Mouse (Mus musculus) B cell, adult 2 months (primary cell): ENCODE measurements at regions not wholly inside any gene's neighbourhood (a gene's known extent, or its start where the extent isn't known, plus 50 kb on each side); places are given as distances from the start of the nearest gene placed in this dataset.
"Not testable (repeated sequence)": the region's sequence is repeated elsewhere in the genome, so short reads cannot be mapped to it uniquely, and the experiment has no call there.

Experiments used
- DNase-seq, 2 experiments: peaks; one replicate each; pipeline ENCODE4 v3.0.0; 2022

DNA sequence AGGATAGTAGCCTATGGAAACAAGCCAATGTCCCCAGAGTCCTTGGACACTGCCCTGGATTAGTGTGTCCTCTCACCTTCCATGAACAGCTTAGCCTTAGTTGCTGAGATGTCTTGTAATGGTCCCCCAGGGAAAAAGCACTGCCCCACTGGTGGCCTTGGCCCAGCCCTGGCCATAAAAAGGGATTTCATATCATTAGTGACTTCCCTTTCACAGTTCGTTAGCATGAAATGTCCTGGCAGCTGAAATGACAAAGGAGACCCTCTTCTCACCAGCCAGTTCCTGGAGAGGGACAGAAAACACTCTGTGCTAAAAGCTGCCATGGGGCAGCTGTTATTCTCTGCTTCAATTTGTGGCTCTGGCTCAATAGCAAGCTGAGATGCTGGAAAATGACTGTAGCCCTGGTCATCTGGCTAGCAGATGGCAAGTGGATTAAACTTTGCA lies 110.6 kb upstream of the Rmdn2 start:
- DNase-seq, result no peak

DNA sequence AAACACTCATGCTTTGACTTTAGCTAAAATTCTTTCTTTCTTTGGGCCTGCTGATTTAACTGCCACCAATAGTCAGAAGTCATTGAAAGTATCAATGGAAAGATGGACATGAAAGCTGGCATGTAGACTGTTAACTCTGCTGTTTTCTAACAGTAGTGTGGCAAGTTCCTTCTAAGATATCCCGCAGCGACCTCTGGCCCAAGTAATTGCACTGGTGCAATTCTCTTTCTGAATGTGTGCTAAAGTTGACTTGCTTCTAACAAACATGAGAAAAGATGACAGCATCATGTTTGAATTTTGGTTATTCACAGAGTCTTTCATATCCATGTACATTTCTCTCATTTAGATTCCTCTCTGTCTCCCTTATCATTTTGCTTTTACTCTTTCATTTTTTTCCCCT lies 109.7 kb upstream of the Rmdn2 start:
- DNase-seq, result no peak

DNA sequence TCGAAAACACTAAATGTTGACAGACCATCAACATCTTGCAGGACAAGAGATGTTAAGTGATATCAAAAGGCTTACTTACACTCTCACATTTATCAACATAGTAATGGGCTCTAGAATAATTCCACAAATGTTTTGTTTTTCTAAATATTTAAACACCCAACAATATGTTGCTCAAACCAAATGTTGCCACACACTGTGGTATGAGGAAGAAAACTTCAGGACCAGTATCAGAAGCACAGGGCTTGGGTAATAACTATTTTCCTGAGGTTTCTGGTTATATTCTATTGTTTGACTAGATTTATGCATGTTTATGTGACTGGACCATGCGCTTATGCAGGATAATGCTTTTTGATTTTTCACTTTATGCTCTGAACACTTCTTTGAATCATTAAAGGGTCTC lies 108.6 kb upstream of the Rmdn2 start:
- DNase-seq, result no peak

DNA sequence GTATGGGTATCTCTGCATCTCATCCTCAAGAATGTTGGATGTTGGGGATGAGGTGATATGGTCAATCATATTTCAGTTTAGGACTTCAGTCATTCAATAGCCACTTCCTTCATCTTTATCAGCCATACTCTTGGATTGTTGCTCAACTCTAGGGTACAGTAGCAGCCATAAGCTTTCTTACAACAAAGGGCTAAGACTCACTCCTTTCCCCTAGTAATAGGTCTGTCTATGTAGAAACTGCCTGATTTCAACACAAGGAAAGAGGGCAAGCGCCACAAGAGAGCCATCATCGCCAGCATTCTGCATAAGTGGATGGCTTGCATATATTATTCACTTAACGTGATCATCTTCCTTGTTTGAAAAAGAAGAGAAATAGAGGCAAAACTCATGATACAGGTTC lies 107.5 kb upstream of the Rmdn2 start:
- no peak for DNase-seq

DNA sequence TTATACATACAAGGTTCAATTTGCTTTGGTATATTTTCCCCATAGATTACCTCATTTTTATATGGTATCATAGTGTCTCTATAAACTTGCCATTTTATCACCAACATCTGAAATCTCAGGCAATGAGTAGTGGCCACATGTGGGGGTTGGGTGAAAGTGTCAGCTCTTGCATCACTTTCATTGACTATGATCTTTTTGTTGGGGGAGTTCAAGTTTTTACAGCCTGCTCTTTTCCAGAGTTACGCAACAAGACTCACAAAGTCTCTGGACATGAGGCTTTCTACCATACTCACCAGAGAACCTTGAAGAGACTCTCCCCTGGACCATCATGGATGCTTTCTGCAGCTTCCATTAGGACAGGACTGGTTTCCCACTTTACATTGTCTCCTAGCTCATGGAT lies 106.1 kb upstream of the Rmdn2 start:
- no peak for DNase-seq

DNA sequence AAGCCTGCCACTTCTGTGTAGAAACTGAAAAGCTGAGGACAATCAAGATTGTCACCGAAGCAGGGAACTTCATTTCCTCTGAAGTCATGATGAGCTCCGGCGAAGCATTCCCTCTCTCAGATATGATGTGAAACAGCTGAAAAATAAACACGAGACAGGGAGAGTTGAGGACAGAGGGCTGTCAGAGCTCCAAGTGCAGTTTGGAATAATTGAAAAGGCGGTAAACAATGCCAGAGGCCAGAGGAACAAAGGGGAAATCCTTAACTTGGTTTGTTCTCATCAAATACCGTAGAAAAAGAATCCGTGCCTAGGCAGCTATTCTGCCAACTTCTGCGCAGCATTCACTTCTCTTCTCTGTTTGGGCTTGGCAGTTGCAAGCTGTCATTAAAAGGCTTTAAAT lies 102.4 kb upstream of the Rmdn2 start:
- DNase-seq, result no peak

DNA sequence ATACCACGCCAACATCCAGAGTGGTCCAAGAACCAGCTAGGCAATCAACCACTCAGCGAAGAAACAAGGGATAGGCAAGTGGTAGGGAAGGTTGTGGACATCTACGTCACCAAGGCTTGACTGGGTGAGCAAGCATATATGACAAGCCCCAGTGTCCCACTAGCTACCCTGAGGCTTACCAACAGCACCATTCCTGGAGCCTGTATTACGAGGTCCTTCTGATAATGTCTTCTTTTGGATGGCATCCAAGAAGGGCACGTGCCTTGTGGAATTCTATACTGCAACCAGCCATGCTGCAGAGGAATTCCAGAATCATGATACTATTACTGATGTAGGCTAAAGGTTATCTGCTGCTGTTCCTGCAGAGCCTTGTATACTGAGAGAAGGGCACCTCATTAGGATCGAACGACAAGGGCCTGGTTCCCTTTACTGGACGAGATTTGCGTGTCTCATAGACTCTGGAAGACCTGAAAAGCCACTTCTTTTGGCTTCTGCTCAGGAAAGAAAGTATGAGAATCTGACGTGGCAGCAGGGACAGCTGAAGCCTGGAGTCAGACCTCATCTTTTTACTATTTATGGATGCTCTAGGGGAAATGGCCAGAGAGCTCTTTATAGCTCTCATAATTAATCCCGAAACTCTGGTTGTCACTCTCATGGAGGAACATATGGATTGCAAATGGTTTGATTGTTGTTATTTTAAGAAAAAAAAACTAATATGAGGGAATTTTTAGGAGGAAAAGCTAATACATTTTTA lies 101.5 kb upstream of the Rmdn2 start:
- no peak for DNase-seq

DNA sequence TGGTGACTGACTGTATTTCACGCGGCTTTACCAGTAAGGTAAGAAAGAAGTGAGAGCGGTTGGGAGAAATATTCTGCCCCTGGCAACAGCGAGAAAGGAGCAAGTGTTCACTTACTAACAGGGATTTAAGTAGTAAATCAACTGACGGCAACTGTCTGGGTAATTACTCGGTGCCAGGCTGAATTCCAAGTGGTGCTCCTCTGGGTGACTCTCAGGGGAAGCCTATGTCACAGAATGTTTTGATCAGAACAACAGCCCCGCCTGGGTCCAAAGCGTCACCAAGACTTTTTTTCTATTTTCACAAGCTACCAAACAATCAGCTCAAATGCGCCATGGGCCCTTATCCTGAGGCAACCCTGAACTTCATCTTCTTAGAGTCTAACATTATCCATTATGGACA lies 100.4 kb upstream of the Rmdn2 start:
- DNase-seq, result no peak

DNA sequence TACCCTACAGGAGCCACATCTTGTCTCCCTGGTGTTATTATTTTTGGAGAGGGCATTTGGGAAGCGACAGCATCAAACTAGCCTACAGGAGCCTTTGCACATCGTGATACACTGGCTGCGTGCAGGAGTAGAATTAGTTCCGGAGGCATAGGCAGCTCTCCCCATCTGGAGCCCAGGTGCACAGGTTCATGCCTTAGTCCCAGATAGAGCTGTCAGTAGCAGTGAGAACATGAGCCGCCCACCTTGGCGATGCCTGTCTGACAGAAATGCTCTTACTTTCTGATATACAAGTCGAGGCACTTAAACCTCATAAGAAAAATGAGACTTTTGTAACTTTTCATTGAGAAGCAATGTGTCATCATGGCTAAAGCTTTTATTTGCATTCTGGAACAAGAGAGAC lies 97.6 kb upstream of the Rmdn2 start:
- no peak for DNase-seq

DNA sequence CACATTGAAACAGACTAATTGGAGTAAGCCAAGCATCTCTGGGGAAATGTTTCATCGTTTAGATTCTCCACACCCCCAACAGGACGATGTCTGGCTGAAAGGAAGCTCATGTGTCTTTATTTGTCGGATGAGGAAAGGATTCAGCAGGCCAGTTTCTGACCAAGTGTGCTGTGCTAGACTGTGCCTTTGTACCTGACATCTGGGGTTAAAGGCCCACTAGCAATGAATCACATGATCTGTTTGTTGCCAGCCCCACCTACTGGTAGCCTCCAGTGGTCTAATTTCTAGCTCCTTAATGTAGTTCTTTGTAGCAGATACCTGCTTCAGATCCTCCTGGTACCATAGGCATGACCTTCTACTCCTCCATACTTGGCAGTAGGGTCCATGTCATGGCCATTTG lies 93.5 kb upstream of the Rmdn2 start:
- DNase-seq, result peak; percentile 19 to 42

DNA sequence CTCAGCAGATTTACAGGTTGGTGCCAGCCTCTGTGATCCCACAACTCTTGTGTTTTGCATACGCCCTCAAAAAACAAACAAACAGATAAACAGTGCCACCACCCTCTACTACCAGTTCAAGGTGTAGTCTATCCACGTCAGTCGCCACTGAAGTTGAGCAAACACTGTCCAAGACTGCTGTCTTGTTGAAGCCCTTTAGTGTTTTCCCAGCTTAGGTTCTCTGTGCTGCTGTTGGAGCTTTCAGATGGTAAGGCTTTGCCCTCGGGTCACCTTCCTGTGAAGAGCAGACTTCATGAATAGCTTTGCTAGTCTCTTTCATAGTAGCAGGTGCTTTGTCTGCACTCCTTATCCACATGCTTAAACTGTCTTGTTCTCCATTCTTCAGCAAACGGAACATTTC lies 93.0 kb upstream of the Rmdn2 start:
- no peak for DNase-seq

DNA sequence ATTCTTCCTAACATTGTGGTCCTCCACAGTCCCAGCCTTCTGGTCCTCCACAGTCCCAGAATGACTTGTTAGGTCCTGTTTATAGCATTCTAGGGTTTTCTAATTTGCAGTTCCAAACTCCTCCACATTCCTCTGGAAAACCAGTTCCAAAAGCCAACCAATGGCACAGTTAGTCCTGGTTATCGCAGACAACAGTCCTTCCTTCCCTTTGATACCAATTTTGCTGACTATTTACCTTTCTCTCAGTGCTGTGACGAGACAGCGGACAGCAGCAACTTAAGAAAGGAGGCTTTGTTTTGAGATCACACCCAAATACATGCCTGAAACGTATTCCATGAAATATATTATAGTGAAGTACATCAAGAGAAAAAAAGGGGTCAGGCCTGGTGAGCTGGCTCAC lies 92.3 kb upstream of the Rmdn2 start:
- DNase-seq, result no peak

DNA sequence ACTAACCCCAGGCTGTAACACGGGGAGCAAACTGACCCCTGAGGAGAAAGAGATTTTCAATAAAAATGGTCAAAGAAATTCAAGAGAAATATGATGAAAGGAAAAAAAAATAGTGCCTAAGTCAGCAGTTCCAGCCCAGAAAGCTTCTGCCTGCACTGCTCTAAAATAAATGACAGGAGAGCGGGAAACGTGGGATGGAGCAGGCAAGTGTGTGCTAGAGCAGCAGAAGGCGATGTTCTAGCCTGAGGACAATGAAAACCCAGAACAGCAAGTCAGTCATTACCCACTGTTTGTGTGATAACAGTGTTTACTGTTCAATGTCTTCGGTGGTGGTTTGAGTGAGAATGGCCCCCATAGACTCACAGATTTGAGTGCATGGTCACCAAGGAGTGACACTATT lies 91.4 kb upstream of the Rmdn2 start:
- DNase-seq, result no peak

DNA sequence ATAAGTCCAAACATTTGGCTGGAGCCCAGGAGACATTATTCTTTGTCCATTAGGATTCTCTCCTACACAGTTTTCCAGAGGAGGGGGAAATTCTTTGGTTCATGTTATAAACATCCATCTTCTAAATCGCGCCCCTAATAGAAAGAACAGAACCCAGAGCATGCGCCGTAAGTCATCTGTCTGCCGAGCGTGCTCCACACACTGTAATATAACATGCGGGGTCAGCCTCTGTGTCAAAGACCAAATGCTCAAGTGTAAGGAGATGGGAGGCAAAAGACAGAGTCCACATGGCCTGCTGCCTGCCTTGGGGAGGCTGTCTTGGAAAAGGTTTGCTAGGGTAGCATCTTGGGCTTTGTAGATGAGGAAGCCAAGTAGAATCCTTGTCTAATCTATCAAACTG lies 90.0 kb upstream of the Rmdn2 start:
- DNase-seq, result no peak

DNA sequence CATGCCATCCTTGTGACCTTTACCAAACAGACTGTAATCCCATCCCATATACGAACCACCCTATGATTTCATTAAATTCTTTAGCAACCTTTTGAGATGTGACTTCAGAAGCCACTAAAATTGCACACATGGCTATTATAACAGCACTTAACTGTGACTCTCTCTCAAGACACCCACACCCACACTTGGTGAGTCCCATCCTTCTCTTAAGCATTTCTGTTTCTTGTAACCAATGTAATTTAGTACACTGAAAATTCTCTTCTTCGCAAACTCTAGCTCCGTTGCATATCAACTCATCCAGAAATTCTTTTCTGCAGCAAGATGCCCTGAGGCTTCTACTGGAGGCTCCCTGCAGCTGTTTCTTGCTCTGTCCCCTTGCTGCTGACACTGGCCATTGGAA lies 88.4 kb upstream of the Rmdn2 start:
- no peak for DNase-seq

DNA sequence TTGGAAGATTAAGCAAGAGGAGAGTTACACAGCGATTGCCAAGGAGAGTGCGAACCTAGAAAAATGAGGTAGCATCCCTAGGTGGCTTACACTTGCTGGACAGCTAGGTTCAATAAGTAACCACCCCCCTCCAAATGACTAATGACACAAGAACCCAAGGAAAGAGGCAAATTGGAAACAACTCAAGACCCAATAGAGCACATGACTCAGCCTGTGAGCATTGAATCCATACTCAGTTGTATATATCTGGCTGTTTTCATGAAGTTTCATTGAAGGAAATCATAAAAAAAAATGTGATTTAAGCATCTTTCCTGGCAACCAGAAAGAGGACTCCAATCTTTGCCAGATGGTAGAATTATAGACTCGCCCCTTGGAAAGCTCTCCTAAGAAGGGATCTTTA lies 84.3 kb upstream of the Rmdn2 start:
- DNase-seq, result no peak

DNA sequence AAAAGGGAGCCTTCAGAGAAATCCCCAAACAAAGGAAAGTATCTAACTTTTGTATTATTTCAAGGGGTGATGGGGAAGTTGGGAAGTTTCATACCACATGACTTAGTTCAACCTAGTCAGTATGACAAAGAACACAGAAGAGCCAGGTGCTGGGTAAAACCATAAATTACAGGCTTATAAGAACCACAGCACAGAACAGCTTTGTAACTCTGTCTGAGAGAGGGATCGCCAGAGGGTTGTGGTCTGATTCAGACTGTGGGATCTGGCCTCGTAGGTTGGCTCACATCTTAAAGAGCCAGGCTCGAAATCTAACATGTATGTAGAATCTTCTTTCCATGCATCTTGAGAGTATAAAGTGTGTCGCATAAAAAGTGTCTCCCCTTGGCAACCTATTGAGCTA lies 75.1 kb upstream of the Rmdn2 start:
- DNase-seq, result no peak

DNA sequence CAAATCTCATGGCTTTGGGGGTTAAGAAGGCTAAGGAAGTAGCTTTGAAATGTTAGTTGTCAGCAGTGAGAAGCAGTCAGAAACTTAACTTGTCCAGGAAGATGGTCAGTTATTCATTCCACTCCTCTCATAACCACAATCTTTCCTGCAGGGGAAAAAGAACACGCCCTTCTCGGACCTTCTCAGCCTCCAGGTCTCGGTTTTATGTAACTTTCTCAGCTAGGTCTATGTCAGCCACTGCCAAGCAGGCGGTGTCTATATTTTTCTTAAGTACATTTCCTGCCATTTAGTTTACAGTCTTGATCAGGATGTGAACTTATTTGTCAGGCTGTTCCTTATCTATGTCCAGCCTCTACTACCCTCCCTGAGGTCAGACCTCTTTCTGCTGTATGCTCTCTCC lies 72.9 kb upstream of the Rmdn2 start:
- no peak for DNase-seq

DNA sequence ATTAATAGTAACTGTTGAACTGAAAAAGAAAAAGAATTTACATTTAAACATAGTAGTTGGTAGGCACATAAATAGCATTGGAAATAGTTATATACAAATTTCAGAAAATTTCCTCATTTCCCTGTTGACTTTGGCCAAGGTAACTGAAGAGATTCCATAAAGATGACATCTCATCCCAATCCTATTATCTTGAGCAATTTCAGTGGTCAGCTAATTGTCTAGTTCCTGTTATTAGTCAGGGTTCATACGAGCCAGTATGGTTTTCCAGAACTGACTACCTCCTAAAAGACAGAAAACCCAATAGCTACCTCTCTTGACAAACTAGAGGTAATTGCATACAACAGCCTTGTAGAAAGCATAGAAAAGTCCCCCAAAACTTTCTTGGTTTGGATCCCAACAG lies 71.6 kb upstream of the Rmdn2 start:
- DNase-seq, result no peak

DNA sequence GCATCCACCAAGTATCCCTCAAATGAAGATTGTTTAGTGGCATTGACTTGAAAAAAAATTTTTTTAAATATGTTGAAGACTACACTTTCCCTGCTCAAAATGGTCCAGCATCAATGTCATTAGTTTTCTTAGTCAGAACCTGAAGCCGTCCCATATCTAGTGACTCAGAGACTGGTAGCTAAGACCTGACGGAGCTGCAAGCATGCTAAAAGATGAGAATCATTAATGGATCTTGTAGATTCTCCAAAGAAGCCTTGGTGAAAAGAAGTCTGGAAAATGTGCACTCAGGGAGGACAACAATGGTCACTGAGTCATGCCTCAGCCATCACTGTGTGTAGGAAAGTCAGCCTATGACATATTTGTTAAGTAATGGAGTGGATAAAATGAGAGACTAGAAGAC lies 71.2 kb upstream of the Rmdn2 start:
- DNase-seq, result no peak

DNA sequence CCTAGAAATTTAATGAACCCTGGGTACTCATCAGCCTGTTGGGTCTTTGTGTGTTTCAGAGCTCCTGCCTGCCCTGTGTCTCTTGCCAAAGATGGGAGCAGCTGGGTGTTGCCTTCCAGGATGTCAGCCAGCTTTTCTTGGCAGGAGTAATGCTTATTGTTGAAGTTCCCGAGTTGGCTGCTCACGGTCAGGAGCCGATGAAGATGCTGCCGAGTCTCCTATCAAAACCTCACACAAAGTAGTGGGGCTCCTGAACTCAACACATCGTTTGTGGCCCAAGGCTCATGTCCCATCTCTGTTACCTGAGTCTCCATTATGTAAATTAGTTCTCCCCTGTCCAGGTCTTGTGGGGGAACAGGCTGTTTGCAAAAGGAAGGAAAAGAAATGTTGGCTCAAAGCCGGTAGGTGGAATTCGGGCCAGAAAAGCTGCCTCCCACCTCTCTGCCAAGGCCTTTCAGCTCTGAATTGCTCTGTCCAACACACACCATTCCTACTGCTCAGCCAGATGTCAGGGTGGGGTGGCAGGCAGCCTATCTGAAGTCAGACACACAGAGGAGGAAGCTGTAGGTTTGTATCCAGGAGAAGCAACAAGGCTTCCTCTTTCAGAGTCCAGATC lies 67.6 kb upstream of the Rmdn2 start:
- DNase-seq, result no peak

DNA sequence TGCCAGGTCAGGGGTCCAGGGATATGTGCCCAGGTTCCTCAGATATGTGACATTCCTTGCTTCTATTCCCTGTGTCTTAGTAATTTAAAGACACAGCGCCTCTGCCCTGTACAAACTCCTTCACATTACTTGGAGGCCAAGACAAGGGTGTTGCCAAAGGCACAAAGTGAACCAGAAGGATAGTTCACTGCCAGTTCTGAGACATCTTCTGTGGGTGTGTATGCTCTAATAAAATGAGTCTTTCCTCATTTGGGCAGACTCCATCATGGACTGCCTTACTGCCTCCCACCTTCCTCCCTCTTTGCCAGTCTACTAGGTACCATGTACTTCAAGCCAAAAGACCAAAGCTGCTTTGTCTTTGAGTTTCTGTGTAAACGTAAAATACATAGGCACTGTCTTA lies 65.8 kb upstream of the Rmdn2 start:
- DNase-seq, result no peak

DNA sequence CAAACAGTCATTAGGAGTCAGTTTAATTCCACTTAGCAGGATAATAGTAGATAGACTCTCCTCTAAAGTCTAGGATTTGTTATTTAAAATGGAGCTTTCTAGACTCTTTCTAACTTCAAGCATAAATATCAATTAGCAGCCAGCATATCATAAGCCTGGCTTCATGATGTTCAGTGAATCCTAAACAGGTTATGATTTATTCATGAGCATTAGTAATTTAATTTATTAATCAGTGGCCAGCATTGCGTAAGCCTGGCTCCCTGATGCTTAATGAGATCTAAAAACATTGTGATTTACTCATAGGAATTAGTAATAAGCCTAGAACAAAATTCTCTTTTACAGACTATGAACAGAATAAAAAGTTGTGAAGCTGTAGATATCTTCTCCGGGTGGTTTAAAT lies 64.6 kb upstream of the Rmdn2 start:
- DNase-seq, result no peak

DNA sequence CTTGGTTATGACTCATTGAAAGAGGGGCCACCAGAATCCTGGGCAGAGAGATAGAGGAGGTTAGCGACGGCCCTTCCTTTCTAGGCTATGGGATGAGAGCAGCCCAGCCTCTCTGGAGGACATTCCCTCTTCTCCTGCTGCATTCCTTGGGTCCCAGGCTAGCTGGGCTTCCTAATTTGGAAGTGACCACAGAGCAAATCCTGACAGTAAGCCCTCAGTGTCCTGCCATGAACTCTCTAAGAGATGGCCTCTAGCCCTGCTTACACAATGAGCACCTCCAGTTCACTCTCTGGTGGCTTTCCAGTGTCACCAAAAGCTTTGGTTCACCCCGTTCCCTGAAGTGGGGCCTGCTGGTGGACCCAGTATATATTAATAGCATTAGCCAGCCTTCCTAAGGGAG lies 64.1 kb upstream of the Rmdn2 start:
- DNase-seq, result no peak

DNA sequence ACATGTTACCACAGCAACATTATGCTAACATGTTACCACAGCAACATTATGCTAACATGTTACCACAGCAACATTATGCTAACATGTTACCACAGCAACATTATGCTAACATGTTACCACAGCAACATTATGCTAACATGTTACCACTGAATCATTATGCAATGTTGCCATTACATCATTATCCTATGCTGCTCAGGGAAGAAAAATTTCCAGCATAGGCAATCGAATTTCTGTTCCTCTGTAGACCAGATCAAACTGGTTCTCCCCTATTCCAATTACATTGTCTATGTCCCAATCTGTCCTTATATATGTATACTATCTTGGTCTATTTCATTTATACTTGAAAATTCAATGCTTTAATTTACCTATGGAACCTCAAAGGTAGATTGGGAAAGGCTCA lies 61.3 kb upstream of the Rmdn2 start:
- not testable (repeated sequence) for DNase-seq
